Mouse (Mus musculus): Measurements from ENCODE around the gene Pitpnm2.

- TF ChIP-seq POLR2A (IDR thresholded peaks at IDR 0.05; ENCODE audit: borderline replicate concordance, low read depth, low read length), result no peak
- TF ChIP-seq CTCF (IDR thresholded peaks at IDR 0.05; ENCODE audit: low read depth, low read length), result no peak
These were observed 146.0 kb downstream of the Pitpnm2 start for GRCm38 (mm10) chr5:124103552-124103951.
